Mouse (Mus musculus): ENCODE measurements around the gene Gm9887. TPM values are rescaled to one million over a fixed set of nuclear protein-coding genes. Genes with fewer than 3 reads are reported as not detected.

The Gm9887 gene
- not detected in 2 replicates for total RNA-seq (2015)
- not detected in 2 replicates for total RNA-seq (2017)

DNA sequence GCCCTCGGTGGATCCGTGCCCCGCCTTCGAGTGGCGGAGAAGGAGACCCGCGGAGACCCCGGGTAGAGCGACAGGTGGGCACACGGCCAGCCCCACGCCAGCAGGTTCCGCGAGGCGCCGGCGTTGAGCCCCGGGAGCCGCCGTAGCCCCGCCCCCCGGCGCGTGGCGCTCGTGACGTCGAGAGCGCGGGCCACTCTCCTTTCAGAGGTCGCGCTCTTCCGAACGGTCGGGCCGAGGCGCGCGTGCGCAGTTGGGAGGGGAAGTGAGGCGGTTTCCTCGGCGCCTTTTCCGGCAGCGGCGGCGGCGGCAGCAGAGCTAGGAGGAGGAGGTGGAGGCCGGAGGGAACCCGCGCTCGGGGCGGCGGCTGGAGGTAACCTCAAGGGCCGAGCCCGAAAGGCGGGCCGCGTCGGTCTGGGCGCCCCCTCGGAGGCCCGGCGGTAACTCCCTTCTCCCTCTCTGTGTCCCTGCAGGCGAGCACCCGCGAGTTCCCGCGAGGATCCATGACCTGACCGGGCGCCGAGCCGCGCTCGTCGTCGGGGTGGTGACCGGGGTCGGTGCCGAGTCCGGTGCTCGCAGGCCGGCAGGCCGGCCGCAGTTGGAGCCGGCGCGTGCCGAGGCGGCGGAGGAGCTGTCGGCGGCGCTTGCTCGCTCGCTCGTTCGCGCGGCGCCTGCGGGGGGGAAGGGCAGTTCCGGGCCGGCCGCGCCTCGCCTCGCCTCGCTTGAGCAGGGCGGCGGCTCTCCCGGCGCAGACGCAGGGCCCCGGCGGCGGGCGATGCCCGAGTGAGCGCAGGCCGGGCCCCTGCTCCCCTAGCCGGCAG is at the start of gene Gm9887, which contains the start of gene Arf6:
Gm9887 (minus strand) TSS at position 605 of the 818 bp plus-strand sequence.
Arf6 (plus strand) TSS at position 297 of the 818 bp plus-strand sequence.
- peak; percentile 85 for ATAC-seq (ENCODE audit: poor library complexity, severe bottlenecking)

DNA sequence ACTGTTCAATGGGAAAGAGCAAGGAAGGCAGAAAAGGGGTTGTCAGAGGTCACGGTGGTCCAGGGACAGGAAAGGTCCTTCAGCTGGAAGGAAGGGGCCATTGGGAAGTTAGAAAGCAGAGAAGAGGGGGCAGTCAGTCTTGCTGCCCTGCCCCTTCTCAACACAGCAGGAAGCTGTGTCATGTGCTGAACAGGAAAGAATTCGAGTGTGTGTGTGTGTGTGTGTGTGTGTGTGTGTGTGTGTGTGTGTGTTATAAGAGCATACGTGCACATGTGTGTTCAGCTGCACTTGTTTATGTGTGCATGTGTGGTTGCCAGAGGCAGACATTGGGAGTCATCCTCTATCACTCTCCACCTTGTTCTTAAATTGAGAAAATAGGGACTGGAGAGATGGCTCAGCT is 48.5 kb upstream of the Gm9887 start:
- ATAC-seq (ENCODE audit: poor library complexity, severe bottlenecking): no peak

DNA sequence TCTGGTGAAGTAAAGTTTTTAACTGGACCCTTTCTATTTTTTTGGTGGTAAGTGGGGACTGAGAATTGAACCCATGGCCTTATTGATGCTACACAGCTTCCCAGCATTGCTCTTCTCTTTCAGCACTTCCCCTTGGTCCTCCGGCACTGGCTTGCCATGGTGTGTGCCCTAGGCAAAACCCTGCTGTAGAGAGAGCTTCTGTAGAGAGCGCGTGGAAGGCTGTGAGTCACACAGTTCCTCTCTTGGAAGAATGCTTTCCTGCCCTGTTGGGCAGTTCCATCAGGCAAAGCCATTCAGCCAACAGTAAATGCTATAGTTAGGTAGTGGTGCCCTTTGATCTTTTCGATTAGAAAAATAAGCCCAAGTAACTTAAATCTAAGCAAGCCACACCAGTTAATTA is 47.3 kb upstream of the Gm9887 start:
- no peak for ATAC-seq (ENCODE audit: poor library complexity, severe bottlenecking)

DNA sequence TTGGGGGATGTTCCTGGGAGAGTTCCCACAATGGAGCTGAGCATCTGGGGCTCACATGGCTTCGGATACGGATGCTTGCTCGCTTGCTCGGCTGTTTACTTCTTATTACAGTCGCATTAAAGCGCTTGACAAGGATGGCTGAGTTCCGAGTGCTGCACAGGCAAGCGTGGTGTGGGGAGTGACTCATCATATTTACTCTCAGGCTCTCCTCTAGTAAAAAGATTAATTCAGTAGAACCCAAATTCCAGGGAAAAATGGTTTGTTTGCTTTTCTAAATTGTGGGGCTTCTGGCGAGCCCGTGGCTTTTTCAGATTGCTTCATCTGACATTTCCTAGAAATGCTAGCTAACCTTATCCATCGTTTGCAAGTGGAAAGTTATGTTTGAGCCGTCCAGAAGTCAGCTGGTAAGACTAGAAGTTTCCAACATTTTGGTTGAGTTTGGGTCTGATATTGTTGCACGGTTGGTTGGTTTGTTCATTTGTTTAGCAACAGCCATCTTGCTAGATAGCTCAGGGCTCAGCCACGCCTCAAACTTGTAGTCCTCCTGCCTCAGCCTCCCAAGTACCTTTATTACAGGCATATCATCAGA is 46.9 kb upstream of the Gm9887 start:
- no peak for ATAC-seq (ENCODE audit: poor library complexity, severe bottlenecking)

DNA sequence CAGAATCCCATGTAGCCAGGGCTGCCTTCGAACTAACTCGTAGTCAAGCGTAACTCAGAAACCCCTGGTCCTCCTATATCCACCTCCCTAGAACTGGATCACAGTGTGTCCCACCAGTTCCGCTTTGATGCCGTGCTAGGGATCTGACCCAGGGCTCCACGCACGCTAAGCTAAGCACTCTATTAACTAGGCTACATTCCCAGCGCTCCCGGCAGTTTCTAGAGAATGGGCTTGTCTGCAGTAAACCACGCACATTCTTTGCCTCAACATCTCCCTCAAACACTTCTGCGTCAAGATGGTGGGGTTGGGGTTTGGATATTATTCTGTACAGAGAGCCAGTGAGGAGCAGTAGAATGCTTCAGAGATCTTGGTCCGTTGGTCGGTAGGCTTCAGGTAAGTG is 46.3 kb upstream of the Gm9887 start:
- no peak for ATAC-seq (ENCODE audit: poor library complexity, severe bottlenecking)

DNA sequence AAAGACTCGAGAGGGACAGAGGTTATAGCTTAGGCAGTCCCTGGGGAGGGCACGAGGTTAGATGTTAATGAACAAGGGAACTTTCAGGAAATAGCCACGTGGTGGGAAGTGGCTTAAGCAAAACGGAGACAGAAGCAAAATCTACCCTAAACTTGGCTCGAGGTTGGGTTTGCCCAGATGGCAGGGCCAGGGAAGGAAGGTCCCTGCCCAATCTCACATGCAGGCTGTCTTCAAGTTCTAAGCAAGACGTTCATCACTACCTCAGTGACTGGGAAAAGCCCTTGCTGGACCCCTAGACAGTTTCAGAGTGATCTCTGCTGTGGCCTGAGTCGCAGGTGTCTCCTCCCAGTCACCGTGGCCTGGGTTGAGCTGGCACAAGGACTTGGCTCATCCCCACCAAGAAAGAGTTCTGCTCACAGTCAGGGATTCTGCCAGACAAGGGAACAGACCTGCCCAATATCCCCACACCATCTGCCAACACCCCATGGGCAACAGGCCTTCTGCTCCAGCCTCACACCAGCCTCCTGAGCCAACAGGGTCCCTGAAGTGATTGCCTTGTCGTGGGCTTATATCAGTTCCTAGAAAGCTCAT is 45.5 kb upstream of the Gm9887 start:
- ATAC-seq (ENCODE audit: poor library complexity, severe bottlenecking): no peak

DNA sequence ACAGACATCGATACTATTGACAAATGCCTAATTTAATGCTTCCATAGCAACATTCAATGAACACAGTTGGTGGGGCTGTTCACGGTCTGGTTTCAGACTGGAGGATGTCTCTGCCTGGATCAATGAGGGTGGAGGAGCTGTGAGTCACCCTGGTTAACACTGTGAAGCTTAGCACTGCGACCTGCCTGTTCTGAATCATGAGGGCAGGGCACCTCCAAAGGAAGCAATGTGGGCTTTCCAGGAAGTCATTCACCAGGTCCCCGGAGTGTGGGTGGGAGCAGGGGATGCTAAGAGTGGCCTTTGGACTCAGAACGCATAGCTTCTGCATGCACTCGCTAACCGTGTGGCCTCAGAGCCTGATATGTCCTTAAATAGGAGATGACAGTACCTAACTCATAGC is 44.5 kb upstream of the Gm9887 start:
- ATAC-seq (ENCODE audit: poor library complexity, severe bottlenecking): peak; percentile 17; the same call in 1 of the 2 replicates

DNA sequence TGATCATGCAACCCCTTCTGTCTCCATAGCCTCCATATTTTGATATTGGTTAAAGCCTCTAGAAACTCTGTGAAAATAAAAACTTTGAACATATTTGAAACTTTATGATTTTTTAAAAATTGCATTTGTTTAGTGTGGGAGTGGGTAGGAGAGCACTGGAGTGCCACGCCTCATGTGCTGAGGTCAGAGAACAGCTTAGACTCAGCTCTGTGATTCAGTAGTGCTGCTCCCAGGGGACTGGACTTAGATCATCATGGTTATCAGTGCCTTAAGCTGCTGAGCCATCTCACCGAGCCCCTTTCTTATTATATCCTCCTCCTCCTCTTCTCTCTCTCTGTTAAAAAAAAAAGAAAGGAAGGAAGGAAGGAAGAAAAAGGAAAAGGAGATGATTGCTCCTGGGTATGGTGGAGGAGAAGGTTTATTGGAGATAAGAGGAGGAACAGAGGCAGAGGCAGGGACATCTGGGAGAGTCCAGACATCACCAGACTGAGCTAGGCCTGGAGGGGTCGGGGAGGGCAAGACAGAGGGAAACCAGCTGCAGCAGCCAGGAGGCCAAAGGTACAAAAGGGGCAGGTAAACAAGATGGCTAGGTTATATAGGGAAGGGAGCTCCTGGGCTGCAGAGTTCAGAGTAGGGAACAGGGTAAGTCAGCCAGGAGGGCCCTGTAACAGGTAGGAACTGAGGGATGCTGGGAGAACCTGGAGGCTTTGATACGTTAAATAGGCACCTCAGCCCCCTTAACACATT is 42.7 kb upstream of the Gm9887 start:
- no peak for ATAC-seq (ENCODE audit: poor library complexity, severe bottlenecking)

DNA sequence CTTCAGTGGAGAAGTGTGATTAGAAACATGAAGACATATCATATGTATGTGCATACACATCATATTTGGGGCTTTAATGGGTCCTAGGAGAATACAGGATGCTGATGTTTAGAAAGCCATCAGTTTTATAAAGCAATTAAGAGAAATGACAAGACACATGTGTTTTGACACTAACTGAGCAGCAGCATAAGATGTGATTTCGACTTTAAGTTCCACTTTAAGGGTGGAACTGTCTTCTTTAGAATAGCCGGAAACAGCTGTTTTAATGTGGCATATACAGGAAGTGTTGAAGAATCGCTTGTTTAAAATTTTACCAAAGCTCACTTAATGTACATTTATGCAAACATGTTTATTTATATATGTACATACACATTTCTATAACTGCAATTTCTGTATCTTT is 41.0 kb upstream of the Gm9887 start:
- no peak for ATAC-seq (ENCODE audit: poor library complexity, severe bottlenecking)

DNA sequence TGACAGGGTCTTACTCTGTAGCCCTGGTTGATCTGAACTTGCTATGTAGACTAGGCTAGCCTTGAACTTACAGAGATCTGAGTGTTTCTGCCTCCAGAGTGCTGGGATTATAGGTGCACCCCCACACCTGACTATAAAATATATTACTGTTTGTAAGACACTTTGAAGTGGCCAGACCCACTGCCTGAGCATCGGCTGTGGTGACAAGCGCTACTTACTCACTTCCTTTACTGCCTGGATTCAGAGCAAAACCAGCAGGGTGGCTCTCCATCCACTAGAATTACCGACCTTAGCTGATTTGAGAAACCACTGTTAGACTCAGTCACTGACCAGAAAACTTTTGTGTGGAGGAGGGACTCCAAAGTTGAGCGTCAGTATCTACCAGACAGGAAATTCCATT is 39.7 kb upstream of the Gm9887 start:
- ATAC-seq (ENCODE audit: poor library complexity, severe bottlenecking): peak; percentile 59

DNA sequence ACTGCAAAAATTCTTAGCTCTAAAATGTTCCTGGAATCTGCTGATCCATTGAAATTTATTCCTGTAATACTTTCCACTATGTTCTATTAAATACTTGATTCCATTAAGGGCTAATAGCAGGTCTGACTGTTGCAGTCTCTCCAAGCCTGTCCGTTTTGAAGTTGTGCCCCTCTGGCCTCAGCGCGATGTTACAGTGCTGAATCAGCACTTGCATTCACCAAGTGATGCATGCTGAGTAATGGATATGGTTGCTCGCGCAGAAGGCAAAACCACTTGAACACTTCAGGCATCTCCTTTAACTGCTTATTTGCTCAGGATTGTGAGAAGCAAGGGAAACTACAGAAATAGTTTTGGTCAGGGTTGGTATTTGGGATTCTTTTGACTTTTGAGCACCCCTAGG is 38.5 kb upstream of the Gm9887 start:
- ATAC-seq (ENCODE audit: poor library complexity, severe bottlenecking): no peak

DNA sequence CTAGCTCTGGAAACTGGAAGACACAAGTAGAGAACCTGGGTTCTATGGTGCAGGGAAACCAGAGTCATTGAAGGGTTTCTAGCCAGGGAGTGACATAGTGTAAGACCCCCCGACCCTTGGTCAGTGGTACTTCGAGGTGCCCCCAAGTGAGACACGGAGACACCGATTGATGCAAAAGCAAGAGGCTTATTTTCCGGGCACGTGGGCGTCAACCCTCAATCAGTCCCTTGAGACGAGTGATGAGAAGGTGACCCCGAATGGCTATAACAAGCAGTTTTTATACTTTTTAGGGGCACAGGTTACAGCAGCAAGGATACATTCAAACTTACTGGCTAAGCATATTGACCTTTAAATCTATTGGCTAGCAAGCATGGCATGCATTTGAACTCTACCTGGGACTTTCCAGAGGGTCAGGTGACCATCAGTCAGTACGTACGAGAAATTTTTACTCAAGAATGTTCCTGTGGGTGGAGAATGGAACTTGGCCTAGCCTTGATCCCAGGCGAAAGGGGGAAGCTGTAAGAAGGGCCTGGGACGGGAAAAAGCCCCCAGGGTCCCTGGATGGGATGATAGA is 30.4 kb upstream of the Gm9887 start:
- no peak for ATAC-seq (ENCODE audit: poor library complexity, severe bottlenecking)

DNA sequence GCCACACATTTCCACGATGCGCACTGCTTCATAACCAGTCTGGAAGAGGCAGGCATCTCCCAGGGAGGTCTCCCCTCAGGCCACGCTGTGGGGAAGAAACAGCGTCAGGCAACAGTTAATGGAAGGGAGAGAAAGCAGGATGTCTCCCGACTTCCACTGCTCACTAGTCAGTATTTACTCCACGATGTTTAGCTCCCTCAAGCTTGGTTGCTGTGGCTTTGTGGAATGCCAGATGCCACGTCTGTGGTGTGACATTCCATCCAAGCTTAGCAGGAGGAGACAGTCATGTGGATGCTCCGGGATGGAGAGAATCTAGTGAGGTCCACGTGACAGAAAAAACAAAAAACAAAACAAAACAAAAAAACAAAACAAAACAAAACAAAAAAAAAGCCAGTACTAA is 29.8 kb upstream of the Gm9887 start:
- ATAC-seq (ENCODE audit: poor library complexity, severe bottlenecking): no peak

DNA sequence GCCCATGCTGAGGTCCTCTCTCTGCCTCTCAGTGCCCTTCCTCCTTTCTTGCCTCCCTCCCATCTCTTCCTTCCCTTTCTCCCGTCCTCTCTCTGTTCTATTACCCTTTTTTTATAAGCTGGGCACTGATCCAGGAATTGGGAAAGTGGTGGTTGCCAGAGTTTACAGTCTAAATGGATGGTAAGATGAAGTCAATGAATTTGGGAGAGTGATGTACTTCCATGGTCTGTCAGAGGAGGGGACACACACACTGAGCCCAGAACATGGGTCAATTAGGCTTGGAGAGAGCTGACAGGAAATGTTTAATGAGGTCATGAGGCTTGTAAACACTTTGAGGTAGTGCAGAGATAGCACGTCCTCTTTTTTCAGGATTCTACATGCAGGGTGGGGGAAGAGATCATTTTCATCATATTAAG is 28.6 kb upstream of the Gm9887 start:
- ATAC-seq (ENCODE audit: poor library complexity, severe bottlenecking): peak; percentile 56

DNA sequence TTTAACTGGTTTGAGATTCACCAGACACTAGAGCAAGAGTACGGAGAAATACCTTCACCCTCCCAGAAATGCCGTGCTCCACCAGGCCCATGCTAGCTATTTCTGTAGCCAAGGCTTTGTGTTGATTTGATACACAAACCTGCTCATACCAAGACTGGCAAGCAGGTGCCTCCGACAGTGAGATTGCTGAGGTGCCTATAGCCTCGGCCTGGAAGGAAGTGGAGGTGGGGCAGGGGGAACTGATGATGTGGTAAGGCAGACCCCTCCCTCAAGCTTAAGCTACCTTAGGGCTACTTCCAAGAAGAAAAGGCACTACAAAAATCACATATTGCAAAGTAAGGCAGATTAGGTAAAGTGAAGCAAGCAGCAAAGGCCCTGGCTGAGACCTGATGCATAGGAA is 28.1 kb upstream of the Gm9887 start:
- ATAC-seq (ENCODE audit: poor library complexity, severe bottlenecking): no peak

DNA sequence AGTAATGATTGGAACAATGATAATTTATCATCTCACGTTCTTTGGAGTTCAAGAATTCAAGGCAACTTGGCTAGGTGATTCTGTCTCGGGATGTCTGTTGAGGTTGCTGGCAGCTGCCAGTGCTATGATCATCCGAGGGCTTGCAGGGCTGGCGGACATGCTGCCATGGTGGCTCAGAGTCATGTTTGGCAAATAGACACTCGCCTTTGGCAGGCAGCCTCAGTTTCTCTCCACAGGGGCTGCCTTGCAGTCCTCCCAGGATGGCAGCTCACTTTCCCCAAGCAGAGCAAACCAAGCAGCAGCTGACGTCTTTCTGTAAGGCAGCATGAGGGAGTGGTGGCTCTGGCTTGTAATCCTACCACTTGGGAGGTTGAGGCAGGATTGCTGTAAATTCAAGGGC is 22.2 kb upstream of the Gm9887 start:
- no peak for ATAC-seq (ENCODE audit: poor library complexity, severe bottlenecking)

DNA sequence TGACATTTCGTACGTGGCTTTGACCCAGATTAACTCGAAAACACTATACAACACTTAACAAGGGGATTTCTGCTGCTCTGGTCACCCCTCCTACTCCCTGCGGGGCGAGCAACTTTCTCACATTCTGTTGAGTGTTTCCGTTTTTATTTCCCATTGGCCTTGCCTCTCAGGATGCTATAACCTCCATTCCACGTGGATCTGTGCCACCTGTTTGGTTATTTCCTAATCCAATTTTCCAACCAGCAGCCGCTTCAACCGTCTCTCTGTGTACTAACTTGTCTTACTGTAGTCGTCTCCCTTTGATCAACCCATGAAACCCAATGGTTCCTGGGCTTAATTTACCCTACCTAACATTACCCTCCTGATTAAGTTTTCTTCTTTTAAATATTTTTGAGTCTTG is 20.8 kb upstream of the Gm9887 start:
- ATAC-seq (ENCODE audit: poor library complexity, severe bottlenecking): no peak

DNA sequence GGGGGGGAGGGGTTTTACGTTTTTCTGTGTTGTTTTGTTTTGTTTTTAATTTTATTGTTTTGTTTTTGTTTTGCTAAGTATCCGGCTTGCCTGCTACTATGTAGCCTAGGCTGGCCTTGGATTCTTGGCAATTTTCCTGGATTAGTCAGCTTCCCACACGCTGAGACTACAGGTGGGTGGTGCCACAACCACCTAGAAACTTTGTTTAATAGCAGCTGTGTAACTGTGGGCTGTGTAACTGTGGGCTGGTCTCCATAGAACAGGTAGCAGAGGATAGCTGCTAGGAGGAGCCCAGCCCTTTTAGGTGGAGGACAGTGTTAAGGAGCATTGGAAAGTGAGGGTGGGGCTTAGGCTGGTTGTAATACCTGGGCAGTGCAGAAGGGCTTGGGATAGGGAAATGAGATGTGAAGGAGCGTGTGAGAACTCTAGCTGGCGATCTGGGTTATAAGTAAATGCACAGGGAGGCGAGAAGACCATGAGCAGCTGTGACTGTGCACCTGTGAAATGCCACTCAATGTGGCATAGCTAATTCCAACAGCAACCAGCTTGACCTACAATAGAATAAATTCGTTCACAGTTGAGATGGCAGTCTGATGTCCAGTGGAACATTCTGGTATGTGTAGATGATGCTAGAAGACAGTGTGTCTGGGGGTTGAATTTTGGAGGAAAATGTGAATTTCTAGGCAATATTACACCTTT is 17.9 kb upstream of the Gm9887 start:
- ATAC-seq (ENCODE audit: poor library complexity, severe bottlenecking): no peak

DNA sequence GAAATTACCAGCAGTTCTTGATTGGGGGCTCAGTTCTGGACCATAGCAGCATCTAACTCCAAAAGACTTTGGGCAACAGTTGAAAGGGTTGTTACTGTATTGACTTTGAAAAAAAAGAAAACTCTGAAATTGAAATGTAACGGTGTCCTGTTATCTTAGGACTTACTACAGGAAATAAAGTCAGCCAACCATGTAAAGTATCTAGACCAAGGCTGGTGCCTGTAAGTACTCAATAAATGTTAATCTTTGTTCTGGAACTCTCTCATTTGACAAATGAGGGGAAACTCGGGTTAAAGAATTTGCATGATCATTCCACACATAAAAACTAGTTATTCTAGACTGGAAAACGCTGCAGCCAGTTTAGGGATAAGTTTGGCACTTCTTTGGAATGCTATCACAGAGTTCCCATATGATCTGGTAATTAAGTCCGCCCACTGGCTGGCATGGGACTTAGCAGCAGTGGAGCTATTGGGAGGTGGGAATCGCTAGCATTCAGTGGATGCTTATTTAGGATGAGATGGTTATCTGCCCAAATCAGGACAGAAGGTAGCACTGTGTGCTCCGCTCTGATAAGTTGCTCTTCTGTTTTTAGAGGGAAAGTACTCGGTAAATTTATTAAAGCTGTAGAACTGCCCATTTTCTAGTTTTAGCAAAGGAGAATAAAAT is 17.1 kb upstream of the Gm9887 start:
- ATAC-seq (ENCODE audit: poor library complexity, severe bottlenecking): no peak

DNA sequence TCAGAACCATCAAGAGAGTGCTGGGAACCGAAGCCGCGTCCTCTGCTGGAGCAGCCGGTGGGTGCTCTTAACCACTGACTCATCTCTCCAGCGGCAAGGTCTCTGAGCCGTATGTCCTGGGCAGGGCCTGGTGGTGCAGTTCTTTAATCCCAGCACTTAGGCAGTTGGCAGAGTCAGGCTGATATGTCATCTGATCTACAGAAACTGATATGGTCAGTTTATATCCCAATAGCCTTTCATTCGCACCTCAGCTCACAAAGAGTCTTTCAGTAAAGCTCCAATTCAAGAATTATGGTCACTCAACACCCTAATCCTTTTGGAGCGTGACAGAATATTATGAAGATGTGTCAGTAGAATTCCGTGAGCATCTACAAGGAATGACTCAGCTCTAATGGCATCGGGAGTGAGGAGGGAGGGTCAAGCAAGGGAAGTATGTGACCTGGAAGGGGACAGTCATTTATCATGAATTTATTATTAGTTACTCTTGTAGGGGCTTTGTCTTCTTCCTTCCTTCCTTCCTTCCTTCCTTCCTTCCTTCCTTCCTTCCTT is 16.1 kb upstream of the Gm9887 start:
- ATAC-seq (ENCODE audit: poor library complexity, severe bottlenecking): no peak

Measured in megakaryocyte, adult 5-6 weeks (primary cell).